Mouse (Mus musculus) midbrain, embryonic 13.5 days (tissue): Measurements from ENCODE around the gene Olfr1098. TPM values are rescaled to one million over a fixed set of nuclear protein-coding genes. Genes with fewer than 3 reads are reported as not detected.

ENCODE experiments used
- ATAC-seq: fragments of 200-750 bp; cut with Nextera tagmentation; 2 replicates; pipeline ENCODE4 v1.8.0; 2017; ENCODE audit warnings: mild to moderate bottlenecking, moderate TSS enrichment, moderate library complexity
- H3K27ac ChIP-seq: fragments of 300-500 bp; sonication (generic); 2 replicates; pipeline ENCODE4 v1.5.1; 2015; ENCODE audit warnings: inconsistent platforms, mild to moderate bottlenecking, moderate library complexity
- H3K27me3 ChIP-seq: fragments of 300-500 bp; sonication (generic); 2 replicates; pipeline ENCODE4 v1.6.1; 2015; ENCODE audit warnings: mild to moderate bottlenecking, inconsistent platforms
- H3K36me3 ChIP-seq: fragments of 300-500 bp; sonication (generic); 2 replicates; pipeline ENCODE4 v1.6.1; 2015; ENCODE audit warnings: mild to moderate bottlenecking, inconsistent platforms
- H3K4me1 ChIP-seq: fragments of 300-500 bp; sonication (generic); replicated peaks from 2 replicates; pipeline ENCODE4 v1.6.1; 2015; ENCODE audit warnings: inconsistent platforms
- H3K4me2 ChIP-seq: fragments of 300-500 bp; sonication (generic); replicated peaks from 2 replicates; pipeline ENCODE4 v1.6.1; 2015; ENCODE audit warnings: moderate library complexity, mild to moderate bottlenecking, inconsistent platforms
- H3K4me3 ChIP-seq: fragments of 300-500 bp; sonication (generic); replicated peaks from 2 replicates; pipeline ENCODE4 v1.5.1; 2015; ENCODE audit warnings: mild to moderate bottlenecking, inconsistent platforms
- H3K9ac ChIP-seq: fragments of 300-500 bp; sonication (generic); replicated peaks from 2 replicates; pipeline ENCODE4 v1.6.1; 2015; ENCODE audit warnings: mild to moderate bottlenecking, inconsistent platforms
- H3K9me3 ChIP-seq: fragments of 300-500 bp; sonication (generic); 2 replicates; pipeline ENCODE4 v1.6.1; 2016; ENCODE audit warnings: mild to moderate bottlenecking, inconsistent platforms
- WGBS: fragments of 180-500 bp; shearing (Covaris S2); methylation state at CpG from one replicate; pipeline ENCODE4 v1.1.7; 2015; 5-methylcytosine and 5-hydroxymethylcytosine counted together
- polyA plus RNA-seq: library from polyadenylated mRNA; unstranded; fragments of >200 nt; fragmentation: Nextera tagmentation; extraction: Ambion mirVana; gene quantifications from 2 replicates; pipeline ENCODE4 v1.2.1, GENCODE M21; 2015

Gene Olfr1098
- not detected in 2 replicates for polyA plus RNA-seq

DNA sequence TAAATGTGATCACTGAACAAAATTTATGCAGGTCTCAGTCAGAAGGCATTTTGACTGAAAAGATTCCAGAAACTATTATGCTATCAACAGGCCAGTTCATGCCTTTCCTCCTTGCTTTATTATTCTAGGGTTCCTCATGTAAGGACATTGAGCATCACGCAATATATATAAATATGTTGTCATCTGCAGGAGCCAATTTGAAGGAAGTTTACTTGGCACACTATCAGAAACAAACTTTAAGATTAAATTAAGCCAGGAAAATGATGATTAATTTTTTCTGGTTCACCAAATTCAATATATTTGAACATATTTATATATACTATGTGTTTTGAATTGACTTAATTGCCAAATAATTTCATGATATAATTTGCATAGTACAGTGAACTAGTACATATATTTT is at the start of gene Olfr1098:
TSS of gene Olfr1098 (minus strand) at position 101 of the 400 bp plus-strand sequence.
- H3K9me3 ChIP-seq, result no peaks in the 10 kb centered on the region
- H3K4me2 ChIP-seq, result no peak within 1 kb of the TSS
- no peak within 1 kb of the TSS for H3K4me3 ChIP-seq
- no peak for ATAC-seq
- no peaks in the 10 kb centered on the region for H3K36me3 ChIP-seq
- H3K27me3 ChIP-seq, result no peaks in the 10 kb centered on the region
- H3K27ac ChIP-seq, result no peak within 1 kb of the TSS
- no peaks in the 10 kb centered on the region for H3K4me1 ChIP-seq
- H3K9ac ChIP-seq, result no peak within 1 kb of the TSS
- WGBS, result 88% methylated on average over 1 of the region's 1 CpGs

DNA sequence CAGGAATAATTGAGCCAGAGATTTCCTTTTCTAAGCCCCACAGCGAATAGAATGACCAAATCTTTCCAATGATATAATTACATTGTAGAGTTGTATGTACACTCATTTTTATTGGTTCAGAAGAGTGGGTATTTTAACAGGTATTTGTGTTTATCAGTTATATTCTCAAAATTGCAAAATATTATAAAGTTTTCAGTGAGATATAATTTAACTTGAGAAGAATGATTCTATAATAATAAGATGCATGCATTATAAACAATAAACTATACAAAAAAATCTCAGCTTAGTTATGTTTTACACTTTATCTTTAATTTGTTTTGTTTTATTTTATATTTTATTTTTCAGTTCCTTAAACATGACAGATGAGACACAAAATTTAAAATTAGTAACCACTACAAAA is 36.2 kb upstream of the Olfr1098 start, which contains the start of gene Olfr1099:
TSS of gene Olfr1099 (minus strand) at position 101 of the 400 bp plus-strand sequence.
- WGBS, result 89% methylated on average over 1 of the region's 1 CpGs
- no peak within 1 kb of the TSS for H3K4me2 ChIP-seq
- no peaks in the 10 kb centered on the region for H3K9me3 ChIP-seq

DNA sequence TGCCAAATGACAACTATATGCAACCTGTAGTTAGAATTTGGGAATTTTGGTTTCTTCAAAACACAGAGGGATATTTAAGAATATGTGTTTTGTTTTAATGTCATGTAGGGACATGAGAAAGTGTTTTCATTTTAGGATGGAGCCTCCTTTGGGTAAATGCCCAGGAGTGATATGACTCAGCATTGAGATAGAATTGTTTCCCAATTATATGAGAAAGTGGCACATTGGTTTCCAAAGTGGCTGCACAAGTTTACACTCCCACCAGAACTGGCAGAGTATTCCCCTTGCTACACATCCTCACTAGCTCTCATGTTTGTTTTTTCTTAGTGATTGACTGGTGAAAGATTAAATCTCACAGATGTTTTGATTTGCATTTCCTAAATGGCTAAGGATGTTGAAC is 2.2 kb upstream of the Olfr1098 start:
- H3K36me3 ChIP-seq, result no peaks in the 10 kb centered on the region
- no peaks in the 10 kb centered on the region for H3K9me3 ChIP-seq
- H3K27me3 ChIP-seq, result no peaks in the 10 kb centered on the region
- no peak overlapping the region for H3K4me2 ChIP-seq
- H3K27ac ChIP-seq, result no peak overlapping the region
- no peak overlapping the region for H3K9ac ChIP-seq
- no peak overlapping the region for H3K4me3 ChIP-seq
- ATAC-seq, result no peak
- no peaks in the 10 kb centered on the region for H3K4me1 ChIP-seq

More for the DNA sequence above, 36.2 kb upstream of the Olfr1098 start, which contains the start of gene Olfr1099:
- H3K4me1 ChIP-seq, result no peaks in the 10 kb centered on the region
- H3K36me3 ChIP-seq, result no peaks in the 10 kb centered on the region
- H3K27ac ChIP-seq, result no peak within 1 kb of the TSS
- no peak within 1 kb of the TSS for H3K4me3 ChIP-seq
- no peaks in the 10 kb centered on the region for H3K27me3 ChIP-seq
- ATAC-seq, result no peak
- no peak within 1 kb of the TSS for H3K9ac ChIP-seq

DNA sequence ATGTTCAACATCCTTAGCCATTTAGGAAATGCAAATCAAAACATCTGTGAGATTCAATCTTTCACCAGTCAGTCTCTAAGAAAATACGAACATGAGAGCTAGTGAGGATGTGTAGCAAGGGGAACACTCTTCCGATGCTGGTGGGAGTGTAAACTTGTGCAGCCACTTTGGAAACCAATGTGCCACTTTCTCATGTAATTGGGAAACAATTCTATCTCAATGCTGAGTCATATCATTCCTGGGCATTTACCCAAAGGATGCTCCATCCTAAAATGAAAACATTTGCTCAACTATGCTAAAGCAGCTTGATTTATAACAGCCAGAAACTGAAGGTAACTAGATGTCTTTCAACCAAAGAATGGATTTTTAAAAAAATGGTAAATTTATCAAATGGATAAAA is 18.7 kb downstream of the Olfr1098 start:
- Histone ChIP-seq H3K9ac (no peak overlapping the region), H3K9me3 (no peaks in the 10 kb centered on the region), H3K27me3 (no peaks in the 10 kb centered on the region), H3K4me3 (no peak overlapping the region), H3K27ac (no peak overlapping the region), H3K4me1 (no peaks in the 10 kb centered on the region), H3K4me2 (no peak overlapping the region), H3K36me3 (no peaks in the 10 kb centered on the region)
- 89% methylated on average over 2 of the region's 2 CpGs for WGBS
- ATAC-seq, result no peak

DNA sequence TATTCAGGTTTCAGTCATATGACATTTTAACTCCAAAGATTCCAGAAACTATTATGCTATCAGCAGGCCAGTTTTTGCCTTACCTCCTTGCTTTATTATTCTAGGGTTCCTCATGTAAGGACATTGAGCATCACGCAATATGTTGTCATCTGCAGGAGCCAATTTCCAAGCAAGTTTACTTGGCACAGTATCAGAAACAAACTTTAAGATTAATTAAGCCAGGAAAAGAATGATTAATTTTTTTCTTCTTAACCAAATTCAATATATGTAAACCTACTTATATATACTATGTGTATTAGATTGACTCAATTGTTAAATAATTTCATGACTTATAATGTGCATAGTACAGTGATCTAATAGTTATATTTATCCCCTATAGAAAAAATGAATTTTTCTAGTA is 32.2 kb downstream of the Olfr1098 start, which contains the start of gene Olfr1097:
TSS of gene Olfr1097 (minus strand) at position 101 of the 400 bp plus-strand sequence.
- Histone ChIP-seq H3K4me1 (no peaks in the 10 kb centered on the region), H3K36me3 (no peaks in the 10 kb centered on the region), H3K9me3 (no peaks in the 10 kb centered on the region), H3K4me3 (no peak within 1 kb of the TSS), H3K9ac (no peak within 1 kb of the TSS), H3K4me2 (no peak within 1 kb of the TSS), H3K27me3 (no peaks in the 10 kb centered on the region), H3K27ac (no peak within 1 kb of the TSS)
- no peak for ATAC-seq
- WGBS, result 100% methylated on average over 1 of the region's 1 CpGs

DNA sequence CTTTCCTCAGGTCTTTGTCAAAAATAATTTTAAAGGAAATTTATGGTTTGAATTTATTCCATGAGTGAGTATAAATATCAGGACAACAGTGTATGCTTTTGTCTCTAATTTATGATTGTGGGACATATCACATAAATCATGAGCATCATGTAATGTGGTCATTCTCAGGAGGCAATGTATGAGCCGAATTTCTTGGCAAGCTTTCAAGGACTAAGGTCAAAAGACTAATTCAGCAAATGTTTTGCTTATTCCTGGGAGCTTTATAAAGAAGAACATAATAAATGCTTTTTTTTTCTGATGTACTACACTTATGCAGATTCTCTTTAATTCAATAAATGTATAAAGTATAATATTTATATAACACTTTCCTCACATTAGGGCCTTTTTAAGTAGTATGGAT is 49.6 kb downstream of the Olfr1098 start, which contains the start of gene Gm13723:
TSS of gene Gm13723 (minus strand) at position 101 of the 400 bp plus-strand sequence.
- Histone ChIP-seq H3K4me3 (no peak within 1 kb of the TSS), H3K4me2 (no peak within 1 kb of the TSS), H3K9ac (no peak within 1 kb of the TSS), H3K27me3 (no peaks in the 10 kb centered on the region), H3K36me3 (no peaks in the 10 kb centered on the region), H3K4me1 (no peaks in the 10 kb centered on the region), H3K27ac (no peak within 1 kb of the TSS), H3K9me3 (no peaks in the 10 kb centered on the region)
- ATAC-seq, result no peak
- WGBS, result 72% methylated on average over 1 of the region's 1 CpGs

Other genes with a start within 250 kb of the Olfr1098 start
- not detected in 2 replicates for gene Olfr1086, start 244.5 kb downstream of the Olfr1098 start, polyA plus RNA-seq
- gene Olfr1087, start 226.2 kb downstream of the Olfr1098 start, polyA plus RNA-seq, result not detected in 2 replicates
- gene Olfr1089, start 190.8 kb downstream of the Olfr1098 start, polyA plus RNA-seq, result not detected in 2 replicates
- not detected in 2 replicates for gene Olfr1090, start 165.6 kb downstream of the Olfr1098 start, polyA plus RNA-seq
- gene Olfr1093, start 142.1 kb downstream of the Olfr1098 start, polyA plus RNA-seq, result not detected in 2 replicates
- not detected in 2 replicates for gene Olfr141, start 114.5 kb downstream of the Olfr1098 start, polyA plus RNA-seq
- not detected in 2 replicates for gene Olfr1094, start 99.9 kb downstream of the Olfr1098 start, polyA plus RNA-seq
- not detected in 2 replicates for gene Olfr1095, start 72.8 kb downstream of the Olfr1098 start, polyA plus RNA-seq
- gene Gm13723, start 49.7 kb downstream of the Olfr1098 start, polyA plus RNA-seq, result not detected in 2 replicates
- gene Olfr1097, start 32.3 kb downstream of the Olfr1098 start, polyA plus RNA-seq, result not detected in 2 replicates
- not detected in 2 replicates for gene Olfr1099, start 36.1 kb upstream of the Olfr1098 start, polyA plus RNA-seq
- gene Olfr1100, start 55.4 kb upstream of the Olfr1098 start, polyA plus RNA-seq, result not detected in 2 replicates
- not detected in 2 replicates for gene Olfr1101, start 66.7 kb upstream of the Olfr1098 start, polyA plus RNA-seq
- gene Olfr1102, start 73.9 kb upstream of the Olfr1098 start, polyA plus RNA-seq, result not detected in 2 replicates
- not detected in 2 replicates for gene Olfr1104, start 102.5 kb upstream of the Olfr1098 start, polyA plus RNA-seq
- gene Olfr1105, start 112.0 kb upstream of the Olfr1098 start, polyA plus RNA-seq, result not detected in 2 replicates
- gene Olfr1106, start 127.7 kb upstream of the Olfr1098 start, polyA plus RNA-seq, result not detected in 2 replicates
- gene Olfr1107, start 151.3 kb upstream of the Olfr1098 start, polyA plus RNA-seq, result not detected in 2 replicates
- not detected in 2 replicates for gene Olfr1109, start 171.5 kb upstream of the Olfr1098 start, polyA plus RNA-seq
- not detected in 2 replicates for gene Olfr259, start 190.0 kb upstream of the Olfr1098 start, polyA plus RNA-seq
- gene Olfr1110, start 215.8 kb upstream of the Olfr1098 start, polyA plus RNA-seq, result not detected in 2 replicates
- gene Olfr1111, start 228.1 kb upstream of the Olfr1098 start, polyA plus RNA-seq, result not detected in 2 replicates